Mouse (Mus musculus): ENCODE measurements around the gene Cryaa.
"Not testable (repeated sequence)": the region's sequence is repeated elsewhere in the genome, so short reads cannot be mapped to it uniquely, and the experiment has no call there.

Gene Cryaa

DNA sequence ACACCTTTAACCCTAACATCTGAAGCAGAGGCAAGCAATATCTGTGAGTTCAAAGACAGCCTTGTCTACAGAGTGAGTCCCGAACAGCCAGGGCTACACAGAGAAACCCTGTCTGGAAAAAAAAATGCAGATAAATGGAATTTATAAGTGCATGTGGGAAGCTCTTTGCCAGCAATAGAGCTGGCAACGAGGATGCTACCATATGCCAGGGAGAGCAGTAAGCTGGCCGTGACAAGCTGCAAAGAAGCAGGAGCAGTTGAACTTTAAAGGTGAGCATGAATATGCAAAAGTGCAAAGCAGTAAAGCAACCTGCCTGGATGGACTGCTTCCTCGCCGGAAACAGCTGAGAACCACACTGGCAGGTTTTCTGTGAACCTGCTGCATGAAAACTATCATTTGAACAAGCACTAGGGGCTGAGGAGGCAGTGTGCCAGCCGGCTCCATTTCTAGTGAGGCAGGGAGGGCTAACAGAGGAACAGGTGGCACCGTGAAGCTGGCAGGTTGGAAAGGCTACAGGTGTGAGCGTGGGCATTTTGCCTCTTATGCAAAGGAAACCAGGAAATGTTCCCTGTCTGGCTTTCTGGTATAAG is 16.9 kb upstream of the Cryaa start:
- DNase-seq (ENCODE audit: low spot score): no peak

DNA sequence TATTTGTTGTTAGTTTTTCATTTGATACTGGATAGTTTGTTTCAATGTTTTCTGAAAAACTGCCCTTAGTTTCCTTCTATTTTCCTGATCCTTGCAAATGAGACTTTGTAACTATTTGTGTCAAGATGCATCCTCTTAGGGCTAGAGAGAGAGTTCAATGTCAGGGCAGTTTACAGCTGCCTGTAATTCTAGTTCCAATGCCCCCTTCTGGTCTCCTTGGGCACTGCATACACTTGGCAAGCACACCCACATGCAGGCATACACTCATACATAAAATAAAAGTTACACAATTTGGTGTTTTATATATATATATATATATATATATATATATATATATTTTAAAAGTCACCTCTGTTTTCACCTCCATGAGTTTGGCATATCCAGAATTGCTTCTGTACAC is 14.8 kb upstream of the Cryaa start:
- DNase-seq (ENCODE audit: low spot score): no peak

DNA sequence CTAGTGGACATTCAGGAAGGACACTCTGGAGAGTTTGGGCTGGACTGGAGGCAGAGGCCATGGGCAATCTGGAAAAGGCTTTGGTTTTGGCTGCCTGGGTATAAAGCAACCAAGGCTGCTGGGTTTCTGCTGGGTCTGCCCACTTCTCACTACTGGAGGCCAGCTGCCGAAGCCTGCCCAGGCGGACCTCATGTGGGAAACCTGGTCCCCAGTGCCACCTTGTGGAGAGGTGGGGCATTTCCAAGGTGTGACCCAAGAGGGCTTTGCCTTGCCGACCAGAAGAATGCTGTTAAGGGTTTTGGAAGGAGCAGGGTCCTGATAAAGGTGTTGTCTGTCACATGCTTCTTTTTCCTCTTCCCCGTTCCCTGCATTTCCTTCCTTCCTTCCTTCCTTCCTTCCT is 12.8 kb upstream of the Cryaa start:
- peak; percentile 57 for DNase-seq (ENCODE audit: low spot score)

DNA sequence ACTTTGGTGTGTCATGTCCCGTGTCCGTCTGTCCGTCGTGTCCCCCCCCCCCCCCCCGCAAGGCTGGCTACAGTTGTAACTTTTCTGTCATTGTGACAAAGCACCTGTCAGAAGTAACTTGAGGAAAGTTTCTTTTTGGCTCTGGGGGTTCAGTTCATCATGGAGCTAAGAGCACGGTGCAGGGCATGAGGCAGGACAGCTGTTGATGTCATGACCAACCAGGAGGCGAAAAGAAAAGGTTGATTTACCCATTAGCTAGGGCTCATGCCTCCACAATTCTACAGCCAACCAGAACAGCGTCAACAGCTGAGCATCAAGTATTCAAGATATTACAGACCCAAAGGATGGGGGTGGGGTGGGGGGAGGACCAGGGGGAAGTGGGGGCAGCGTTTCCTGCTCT is 9.3 kb upstream of the Cryaa start:
- no peak for DNase-seq (ENCODE audit: low spot score)

DNA sequence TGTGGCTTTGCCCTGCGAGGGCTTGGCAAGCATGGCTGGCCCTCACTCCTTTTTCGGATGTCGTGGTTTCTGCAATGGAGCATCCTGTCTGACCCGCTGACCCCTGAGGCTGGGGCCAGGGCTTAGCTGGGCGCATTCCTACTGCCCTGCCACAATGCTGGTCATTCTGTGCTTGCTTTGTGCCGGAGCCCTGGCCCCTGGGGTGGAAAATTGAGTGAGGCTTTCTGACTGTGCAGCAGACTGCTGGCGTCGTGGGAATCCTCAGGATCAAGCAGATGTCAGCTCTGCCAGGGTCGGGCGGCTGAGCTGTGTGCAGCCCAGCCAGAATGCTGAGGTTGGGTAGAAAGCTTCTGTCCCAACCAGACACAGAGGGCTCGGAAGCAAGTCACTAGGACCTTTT is 7.4 kb upstream of the Cryaa start:
- no peak for DNase-seq (ENCODE audit: low spot score)

DNA sequence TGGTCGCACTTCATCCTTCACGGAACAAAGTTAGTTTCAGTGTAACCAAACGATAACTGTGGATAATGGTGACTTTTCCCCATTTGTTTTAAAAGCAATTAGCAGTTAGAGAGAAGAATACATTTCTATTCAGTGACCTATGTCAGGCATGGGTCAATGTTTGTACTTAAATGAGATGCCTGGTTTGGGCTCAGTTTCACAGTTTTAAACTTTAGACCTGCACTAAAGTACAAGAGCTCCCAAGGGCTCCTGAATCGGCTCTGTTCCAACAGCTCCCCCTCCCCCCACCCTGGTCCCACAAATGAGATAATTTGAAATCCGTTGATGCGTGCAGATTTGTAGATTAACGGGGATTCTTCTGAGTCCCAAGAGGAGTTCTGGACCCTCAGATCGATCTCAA is 5.9 kb upstream of the Cryaa start:
- no peak for DNase-seq (ENCODE audit: low spot score)

DNA sequence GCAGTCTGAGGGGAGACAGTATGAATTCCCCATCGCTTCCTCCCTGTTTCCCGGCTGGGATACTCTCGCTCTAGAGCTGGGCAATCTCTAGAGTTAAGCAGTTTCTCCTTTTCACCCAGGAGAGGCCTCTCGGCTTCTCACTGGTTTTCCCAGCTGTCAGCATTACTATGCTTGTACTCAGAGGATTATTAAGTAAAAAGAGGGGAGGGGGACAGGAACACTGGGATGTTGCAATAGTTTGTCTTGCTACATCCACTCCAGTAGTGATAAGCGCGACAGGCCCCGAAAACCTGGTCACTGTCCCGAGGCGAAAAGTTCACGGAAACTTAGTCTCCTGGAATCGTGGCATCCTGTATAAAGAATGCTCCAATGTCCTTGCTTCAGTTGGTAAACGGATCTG is 5.3 kb upstream of the Cryaa start:
- no peak for DNase-seq (ENCODE audit: low spot score)

DNA sequence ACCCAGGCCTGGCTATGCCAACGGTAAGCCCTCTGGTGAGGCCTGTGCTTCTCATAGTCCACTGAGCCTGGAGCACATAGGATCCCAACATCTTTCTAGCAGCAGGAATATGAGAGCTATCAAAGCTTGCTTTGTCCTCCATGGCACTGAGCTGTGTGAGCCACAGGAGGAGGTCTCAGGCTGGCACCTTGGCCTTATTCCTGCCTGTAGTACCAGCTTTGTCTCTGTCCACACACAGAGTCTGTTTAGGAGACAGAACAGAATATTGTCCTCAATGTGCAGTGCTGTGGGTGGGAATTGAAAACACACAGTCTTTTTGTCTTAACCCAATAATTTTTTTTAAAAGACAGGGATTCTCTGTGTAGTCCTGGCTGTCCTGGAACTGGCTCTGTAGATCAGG is 3.2 kb upstream of the Cryaa start:
- no peak for DNase-seq (ENCODE audit: low spot score)

DNA sequence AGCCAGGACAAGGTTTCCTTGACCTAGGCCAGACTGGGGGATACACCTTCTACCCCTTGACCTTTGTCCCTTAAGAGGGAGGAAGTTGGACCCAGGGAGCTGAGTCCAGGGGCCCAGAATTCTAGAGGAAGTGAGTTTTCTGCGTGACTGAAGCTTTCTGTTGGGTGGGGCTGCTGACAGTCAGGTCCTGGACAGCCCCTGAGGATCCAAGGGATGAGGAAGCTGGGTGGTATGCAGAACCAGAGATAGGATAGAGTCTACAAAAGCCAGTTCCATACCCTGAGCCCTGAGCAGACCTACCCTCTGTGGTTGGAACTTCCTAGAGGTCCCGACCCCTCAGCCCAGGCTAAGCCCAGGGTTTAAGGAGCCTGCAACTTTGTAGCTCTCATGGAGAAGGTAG is 2.8 kb downstream of the Cryaa start:
- no peak for DNase-seq (ENCODE audit: low spot score)

DNA sequence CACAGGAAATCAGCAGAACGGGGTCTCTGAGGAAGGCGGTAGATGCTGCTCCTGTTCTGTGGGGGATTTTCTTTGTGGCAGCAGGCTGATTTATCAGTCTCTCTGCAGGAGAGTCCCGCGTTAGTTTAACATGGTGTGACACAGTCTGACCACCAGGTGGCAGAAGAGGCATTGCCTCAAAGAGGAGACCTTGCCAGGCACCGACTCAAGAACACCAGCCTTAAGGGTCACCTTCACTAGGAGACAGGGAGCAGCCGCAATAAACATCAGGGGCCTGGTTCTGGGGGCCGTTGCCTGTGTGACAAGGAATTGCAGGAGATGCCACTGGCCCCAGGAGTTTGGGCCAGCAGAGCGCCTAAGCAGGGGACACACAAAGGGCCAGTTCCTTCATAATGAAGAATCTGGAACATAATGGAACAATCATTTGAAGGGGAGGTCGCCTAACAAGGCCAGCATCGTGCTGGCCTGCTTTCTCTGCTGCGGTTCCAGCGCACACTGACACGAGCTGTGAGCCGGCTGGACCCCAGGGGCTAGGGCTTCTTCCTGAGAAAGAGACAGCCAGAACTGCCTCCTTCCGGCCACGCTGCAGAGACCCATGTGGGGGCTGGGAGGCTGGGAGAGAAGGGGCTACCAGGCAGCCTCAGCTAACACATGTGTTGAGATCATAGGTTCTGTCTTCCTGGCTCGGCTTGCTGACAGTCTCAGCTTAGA is 8.1 kb downstream of the Cryaa start:
- DNase-seq (ENCODE audit: low spot score): peak; percentile 75

DNA sequence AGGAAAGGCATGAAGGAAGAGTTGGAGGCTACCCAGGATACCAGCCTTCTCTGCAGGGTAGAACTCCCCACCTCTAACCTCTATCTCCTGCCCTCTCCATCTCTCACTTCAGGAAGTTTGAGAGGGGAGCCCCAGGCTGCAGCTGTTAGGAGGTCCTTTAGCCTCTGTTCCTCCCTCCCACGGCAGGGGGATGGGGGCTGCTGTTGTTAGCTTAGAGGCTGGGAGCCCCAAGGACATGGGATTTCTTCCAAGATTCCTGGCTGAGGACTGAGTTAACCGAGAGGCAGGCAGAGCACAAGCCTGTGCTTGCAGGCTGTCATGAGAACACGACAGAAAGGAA is 8.6 kb downstream of the Cryaa start:
- peak; percentile 14 for DNase-seq (ENCODE audit: low spot score)

DNA sequence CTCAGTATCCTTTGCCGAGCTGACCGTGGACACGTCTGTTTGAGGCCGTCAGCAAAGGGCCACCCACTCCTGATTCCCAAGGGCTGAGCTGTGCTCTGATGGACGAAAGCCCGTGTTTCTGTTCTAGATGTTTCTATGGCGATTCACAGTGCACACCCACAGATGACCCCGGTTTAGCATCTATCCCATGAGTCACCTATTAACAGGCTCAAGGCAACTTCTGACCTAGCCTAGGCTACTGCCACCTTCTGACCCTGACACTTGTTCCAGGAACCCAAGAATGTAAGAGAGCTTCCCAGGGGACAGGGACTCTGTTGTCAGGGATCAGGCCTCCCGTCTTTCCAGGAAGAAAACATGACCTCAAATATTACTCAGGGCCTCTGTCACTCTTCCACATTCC is 10.5 kb downstream of the Cryaa start:
- no peak for DNase-seq (ENCODE audit: low spot score)

DNA sequence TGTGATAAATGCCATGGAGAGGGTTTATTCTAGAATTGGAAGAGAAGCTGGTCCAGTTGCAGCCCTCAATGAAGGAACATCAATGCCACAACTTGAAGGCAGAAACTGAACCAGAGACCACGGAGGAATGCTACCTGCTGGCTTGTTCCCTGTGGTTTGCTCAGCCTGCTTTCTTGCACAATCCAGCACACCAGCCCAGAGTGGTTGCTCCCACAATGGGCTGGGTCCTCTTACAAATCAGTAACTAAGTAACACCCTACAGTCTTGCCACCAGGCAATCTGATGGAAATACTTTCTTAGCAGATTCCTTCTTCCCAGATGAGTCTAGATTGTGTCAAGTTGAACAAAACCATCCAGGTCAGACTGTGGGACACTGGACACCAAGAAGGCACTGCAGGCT is 12.0 kb downstream of the Cryaa start:
- DNase-seq (ENCODE audit: low spot score): no peak

DNA sequence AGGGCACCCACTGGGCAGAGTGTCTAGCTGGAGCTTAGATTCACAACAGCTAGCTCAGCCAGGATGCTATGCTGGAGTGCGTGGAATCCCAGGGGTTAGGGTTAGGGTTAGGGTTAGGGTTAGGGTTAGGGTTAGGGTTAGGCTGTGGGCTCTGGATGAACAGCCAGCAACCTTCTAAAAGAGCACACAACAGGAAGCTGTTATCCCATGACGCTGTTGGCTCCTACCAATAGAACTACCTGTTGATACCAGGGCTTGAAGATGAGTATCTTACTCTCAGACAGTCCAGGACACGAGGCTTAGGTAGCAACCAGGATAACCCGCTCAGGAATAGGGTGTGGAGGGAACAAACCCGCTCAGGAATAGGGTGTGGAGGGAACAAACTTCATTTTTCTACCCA is 15.3 kb downstream of the Cryaa start:
- no peak for DNase-seq (ENCODE audit: low spot score)

DNA sequence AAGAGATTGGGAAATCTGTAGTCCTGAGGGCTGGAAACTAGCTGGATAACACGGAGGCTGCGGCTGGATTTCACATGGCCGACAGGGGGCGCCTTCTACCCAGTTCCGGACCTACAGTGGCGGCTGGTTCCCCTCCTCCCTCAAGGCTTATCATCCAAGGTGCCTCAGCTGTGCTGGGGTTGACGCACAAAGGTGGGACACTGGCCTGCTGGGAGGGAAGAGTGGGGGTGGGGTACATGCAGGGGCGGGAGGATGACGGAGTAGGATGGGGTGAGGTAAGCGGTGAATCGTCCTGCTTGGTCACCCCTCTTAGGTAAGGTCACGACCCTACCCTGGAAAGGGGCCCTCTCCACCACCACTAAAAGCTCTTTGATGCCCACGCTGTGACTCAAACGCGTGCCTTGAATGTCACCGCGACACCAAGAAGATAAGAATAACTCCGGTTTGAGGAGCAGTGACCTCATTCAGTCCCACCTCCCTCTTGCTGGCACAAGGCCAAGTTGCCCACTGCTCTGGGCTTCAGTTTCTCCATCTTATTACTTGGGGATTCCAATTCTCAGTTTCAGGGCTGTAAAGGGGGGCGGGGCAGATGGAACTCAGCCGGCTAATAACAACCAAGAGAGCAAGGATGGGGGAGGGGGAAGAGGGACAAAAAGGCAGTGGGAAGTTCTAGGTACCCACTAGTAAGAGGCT is 15.9 kb downstream of the Cryaa start:
- DNase-seq (ENCODE audit: low spot score): peak; percentile 50

DNA sequence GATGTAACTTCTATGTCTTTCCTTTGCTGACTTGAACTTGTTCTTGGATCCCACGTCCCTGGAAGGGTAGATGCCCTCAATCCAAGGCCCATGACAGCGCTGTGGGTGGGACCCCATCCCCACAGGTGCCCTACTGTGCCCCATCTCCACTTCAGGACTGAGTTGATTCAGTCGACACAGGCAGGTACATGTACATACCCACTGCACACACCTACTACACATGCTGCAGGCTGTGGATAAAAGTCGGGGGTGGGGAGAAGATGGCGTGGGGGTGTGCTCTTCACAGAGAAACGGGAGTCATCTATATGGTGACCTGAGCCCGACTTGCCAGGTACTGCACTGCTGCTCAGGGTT is 16.4 kb downstream of the Cryaa start:
- no peak for DNase-seq (ENCODE audit: low spot score)

DNA sequence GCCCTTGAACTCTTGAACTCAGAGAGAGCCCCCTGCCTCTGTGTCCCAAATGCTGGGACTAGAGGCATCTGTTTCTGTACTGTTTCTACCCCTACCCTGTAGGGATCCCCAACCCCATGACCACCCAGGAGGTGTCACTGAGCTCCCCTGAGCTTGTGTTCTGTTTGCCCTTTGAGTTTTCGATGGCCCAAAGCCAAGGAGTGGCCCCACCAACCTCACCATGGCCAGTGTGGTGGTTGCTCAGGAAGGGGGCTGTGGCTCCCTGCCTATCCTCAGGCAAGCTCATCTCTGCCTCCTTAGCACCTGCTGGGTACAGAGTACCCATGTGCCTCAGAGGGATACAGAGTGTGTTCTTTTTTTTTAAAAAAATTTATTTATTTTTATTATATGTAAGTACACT is 17.3 kb downstream of the Cryaa start:
- DNase-seq (ENCODE audit: low spot score): no peak

DNA sequence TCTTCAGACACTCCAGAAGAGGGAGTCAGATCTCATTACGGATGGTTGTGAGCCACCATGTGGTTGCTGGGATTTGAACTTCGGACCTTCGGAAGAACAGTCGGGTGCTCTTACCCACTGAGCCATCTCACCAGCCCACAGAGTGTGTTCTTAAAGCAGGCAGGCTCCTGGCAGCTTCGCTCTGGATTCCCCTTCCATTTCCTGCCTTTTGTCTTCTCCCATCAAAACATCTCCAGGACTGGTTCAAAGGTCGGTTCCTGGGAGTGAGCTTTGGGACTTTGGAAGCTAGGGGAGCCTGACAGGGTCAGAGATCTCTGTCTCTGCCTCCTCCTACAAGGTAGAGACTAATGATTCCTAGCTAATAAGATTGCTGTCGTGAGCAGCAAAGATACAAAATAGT is 17.7 kb downstream of the Cryaa start:
- not testable (repeated sequence) for DNase-seq (ENCODE audit: low spot score)

DNA sequence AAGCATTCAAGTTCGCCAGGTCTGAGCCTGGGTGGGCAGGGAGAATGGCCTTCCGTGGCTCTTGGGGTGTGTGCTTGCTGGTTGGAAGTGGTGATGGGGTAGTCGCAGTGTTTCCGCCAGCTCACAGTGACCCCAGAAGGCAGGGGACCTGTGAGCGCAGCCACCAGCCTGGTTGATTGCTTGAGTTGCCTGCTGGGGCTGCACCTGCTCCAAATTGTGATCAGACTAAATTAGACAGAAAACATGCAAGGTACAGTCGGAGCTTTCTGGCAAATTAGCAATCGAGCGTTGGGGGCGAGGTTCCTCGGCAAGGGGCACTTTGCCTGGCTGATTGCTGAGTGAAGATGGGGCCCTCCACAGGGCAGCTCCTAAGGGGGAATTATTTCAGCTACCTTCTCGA is 20.7 kb downstream of the Cryaa start:
- no peak for DNase-seq (ENCODE audit: low spot score)

DNA sequence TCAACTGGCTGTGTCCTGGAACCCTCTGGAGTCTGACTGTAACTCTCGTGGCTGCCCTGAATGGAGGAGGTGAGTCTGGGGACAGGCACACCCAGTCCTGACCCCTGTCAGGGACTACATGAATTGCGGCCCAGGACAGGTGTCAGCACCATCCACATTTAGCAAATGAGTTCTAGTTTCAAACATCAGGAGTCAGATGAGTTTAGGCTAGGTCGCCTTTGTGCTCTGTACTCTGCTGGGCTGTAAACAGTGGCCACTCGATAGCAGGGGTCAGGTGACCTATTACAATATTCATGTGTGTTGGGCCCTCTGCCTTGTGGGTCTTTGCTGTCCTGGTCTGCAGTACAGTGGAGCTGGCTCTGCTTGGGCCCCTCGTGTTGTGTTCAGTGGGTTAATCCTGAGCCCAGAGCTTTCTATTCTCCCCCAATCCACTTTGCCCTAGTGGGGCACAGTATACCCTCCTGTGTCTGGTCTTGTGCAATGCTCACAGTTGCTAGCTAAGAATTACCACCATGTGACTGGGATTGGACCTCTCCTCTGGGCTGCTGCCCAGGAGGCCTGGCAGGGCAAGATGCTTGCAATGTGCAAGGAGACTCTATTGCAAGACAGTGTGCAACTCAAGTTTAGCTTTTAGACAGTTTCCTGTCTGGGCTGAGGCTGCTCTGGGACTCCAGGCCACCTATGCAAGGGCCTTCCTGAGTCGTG is 25.8 kb downstream of the Cryaa start:
- no peak for DNase-seq (ENCODE audit: low spot score)

DNA sequence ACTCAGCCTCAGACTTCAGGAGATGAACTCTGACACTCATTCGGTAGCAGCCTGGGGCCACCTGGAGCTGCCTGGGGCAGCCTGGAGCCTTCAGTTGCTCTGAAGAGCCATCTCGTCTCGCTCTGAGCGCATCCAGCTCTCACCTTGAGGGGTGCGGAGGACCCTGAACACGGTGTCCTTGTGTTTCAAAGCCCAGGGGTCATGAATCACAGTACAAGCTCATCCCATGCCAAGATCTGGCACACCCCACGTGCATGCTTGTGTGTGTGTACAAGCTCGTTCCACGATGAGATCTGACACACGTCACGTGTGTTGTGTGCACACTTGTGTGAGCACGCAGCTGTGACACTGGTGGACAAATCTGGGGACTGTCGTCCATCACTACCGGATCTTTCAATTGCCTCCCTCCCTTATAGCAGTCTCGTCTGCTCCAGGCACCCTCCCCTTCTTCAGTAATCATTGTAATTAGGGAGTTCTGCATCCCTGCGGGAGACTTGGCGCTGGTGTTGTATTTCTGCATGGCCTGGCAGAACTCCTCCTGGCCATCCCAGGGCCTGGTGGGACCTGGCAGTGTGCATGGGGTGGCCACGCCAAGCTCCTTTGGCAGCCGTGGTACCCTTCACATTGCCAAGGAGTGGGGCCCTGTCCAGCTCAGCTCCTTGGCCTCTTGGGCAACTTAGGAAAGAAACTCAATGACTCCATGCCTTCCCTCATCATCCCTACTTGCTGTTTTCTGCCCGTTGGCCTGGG is 27.8 kb downstream of the Cryaa start:
- DNase-seq (ENCODE audit: low spot score): no peak

DNA sequence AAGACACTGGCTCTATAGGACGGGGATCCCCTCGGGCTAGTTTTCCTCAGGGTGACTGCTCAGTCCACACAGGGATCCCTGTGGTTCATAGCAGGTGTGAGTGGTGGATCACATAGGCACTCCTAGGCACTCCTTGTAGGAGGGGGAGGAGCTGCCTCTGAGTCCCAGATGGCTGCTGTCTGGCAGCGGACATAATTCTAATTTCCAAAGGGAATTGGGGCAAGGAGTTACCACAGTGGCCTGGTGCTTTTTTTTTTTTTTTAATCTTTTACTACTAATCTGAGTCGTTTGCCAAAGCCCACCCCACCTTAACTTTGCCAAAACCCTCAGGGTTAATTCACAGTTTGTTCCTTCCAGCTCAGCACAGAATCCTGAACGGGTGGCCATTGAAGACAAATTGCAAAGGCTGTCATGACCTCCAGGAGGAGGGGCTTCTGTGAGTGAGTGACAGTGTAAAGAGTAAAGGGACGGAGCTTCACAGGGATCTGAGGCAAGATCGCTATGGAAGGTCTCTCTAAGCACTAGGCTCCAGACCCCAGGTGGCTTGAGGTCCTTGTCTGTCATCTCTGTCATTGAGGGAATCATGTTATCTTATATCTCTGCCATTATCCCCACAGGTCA is 31.6 kb downstream of the Cryaa start:
- DNase-seq (ENCODE audit: low spot score): no peak
